In the genomic region with DNA sequence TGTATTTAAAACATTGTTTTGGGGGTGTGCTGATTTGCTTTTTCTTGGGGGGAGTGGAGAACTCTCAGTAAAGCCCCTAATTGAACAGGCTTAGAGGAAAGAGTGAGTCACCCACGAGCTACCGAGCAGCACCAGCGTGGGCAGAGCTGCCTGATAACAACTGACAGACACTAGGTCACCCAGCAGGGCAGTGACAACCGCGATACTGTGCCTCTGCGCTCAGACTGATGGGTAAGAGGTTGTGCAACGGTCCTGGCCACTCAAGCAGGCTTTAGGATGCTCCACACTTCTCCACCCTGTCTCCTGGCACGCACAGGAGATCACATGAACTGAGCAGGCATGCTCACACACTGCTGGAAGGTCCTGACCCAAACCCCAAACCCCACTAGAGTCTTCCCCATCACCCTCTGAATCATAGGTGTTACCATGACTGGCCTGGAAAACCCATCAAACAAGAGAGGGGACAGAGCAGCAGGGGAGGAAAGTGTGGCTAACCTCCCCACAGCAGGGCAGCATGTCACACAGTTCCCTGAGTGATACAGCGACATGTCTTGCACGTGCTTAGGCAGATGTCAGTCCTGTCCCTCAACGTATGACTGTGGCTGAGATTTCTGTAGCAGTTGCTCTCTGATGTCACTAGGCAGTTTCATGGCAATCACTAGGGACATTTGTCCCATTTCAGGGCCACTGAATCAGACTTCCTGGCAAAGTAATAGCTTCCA, we compare ENCODE assay signal across 16 mouse cellular contexts. TPM values are rescaled to one million over a fixed set of nuclear protein-coding genes. Genes with fewer than 3 reads are reported as not detected.
DNase-seq lines count a peak whose midpoint lies in the region; ATAC-seq and TF ChIP-seq lines count a peak whose summit lies in the region.
"Had no signal": no experiment of that assay in that cellular context is flagged by ENCODE, and none has a peak within 500 bp of the region (broad histone marks: within the 10 kb centered on the region; RNA-seq: fewer than 3 reads in every experiment).

No protein-coding gene starts in this region.

- no peak overlapping the region for H3K9ac ChIP-seq in liver, embryonic 12.5 days
- no peak overlapping the region for H3K9ac ChIP-seq in liver, embryonic 11.5 days (ENCODE audit: low read depth, low read length)
- no peak overlapping the region for H3K9ac ChIP-seq in MEL (ENCODE audit: control insufficient read depth, low read depth, low read length, poor library complexity, severe bottlenecking)
- H3K9ac ChIP-seq: neural tube, embryonic 13.5 days had no signal

- H3K79me2 ChIP-seq in MEL (ENCODE audit: control insufficient read depth, insufficient read depth, low read length, poor library complexity): no peaks in the 10 kb centered on the region
- no peaks in the 10 kb centered on the region for H3K79me2 ChIP-seq in myocyte (ENCODE audit: control insufficient read depth, insufficient read depth)

- no peaks in the 10 kb centered on the region for H3K36me3 ChIP-seq in liver, embryonic 12.5 days
- no peaks in the 10 kb centered on the region for H3K36me3 ChIP-seq in liver, embryonic 11.5 days (ENCODE audit: control insufficient read depth, insufficient read depth, low read length)
- H3K36me3 ChIP-seq in MEL (ENCODE audit: control insufficient read depth in 1 of 2, insufficient read depth in 2 of 2, low read length in 2 of 2) (no peaks in the 10 kb centered on the region), myocyte (ENCODE audit: control insufficient read depth, insufficient read depth) (no peaks in the 10 kb centered on the region)
- H3K36me3 ChIP-seq: neural tube, embryonic 13.5 days had no signal

- no peak for TF ChIP-seq RAD21 in MEL (IDR thresholded peaks at IDR 0.05; ENCODE audit: low read depth, low read length)

- H3ac ChIP-seq in myocyte (ENCODE audit: control insufficient read depth, insufficient read length): peak overlapping the region; percentile 38

- no peak for DNase-seq in liver, embryonic 11.5 days (ENCODE audit: low spot score)
- DNase-seq in MEL (ENCODE audit: low read depth, low spot score): peak; percentile 56
- peak; percentile 24 to 55 for DNase-seq in adrenal gland, postnatal 36 days
- no peak for DNase-seq in ovary, adult 18-20 months (ENCODE audit: low spot score)
- DNase-seq in kidney, postnatal 36 days: no peak
- DNase-seq: embryo, embryonic 11 days; kidney, adult 9 months; retina, postnatal 1 day; spleen, adult 18-20 months; thymus, postnatal 25 days had no signal

- TF ChIP-seq CTCF in MEL (IDR thresholded peaks at IDR 0.05 in 2 of 3, conservative IDR thresholded peaks at IDR 0.05 in 1 of 3; ENCODE audit: control insufficient read depth in 1 of 3, insufficient read depth in 1 of 3, low read depth in 2 of 3, low read length in 3 of 3, poor library complexity in 1 of 3, severe bottlenecking in 1 of 3): no peak

- H3K9me3 ChIP-seq in liver, embryonic 12.5 days (replicated peaks): no peaks in the 10 kb centered on the region
- no peaks in the 10 kb centered on the region for H3K9me3 ChIP-seq in liver, embryonic 11.5 days (ENCODE audit: control insufficient read depth, low read length)
- H3K9me3 ChIP-seq in MEL (replicated peaks; ENCODE audit: insufficient read depth, low read length): no peaks in the 10 kb centered on the region
- H3K9me3 ChIP-seq: neural tube, embryonic 13.5 days had no signal

- H3K27ac ChIP-seq in liver, embryonic 12.5 days: no peak overlapping the region
- no peak overlapping the region for H3K27ac ChIP-seq in liver, embryonic 11.5 days (ENCODE audit: low read depth, low read length)
- no peak overlapping the region for H3K27ac ChIP-seq in MEL (ENCODE audit: control insufficient read depth, low read depth, low read length)
- H3K27ac ChIP-seq: neural tube, embryonic 13.5 days had no signal

- ATAC-seq in liver, embryonic 12.5 days: peak; percentile 51; the same call in 1 of the 2 replicates
- ATAC-seq in liver, embryonic 11.5 days (replicated peaks; ENCODE audit: low FRiP score): no peak; the same call in 1 of the 2 replicates
- ATAC-seq: hindbrain, embryonic 16.5 days; midbrain, embryonic 16.5 days had no signal

- H3K4me3 ChIP-seq in liver, embryonic 12.5 days: no peak overlapping the region
- H3K4me3 ChIP-seq in liver, embryonic 11.5 days (ENCODE audit: low read depth, low read length): no peak overlapping the region
- H3K4me3 ChIP-seq in MEL (ENCODE audit: control insufficient read depth in 1 of 2, insufficient read depth in 1 of 2, low read depth in 2 of 2, low read length in 2 of 2) (no peak overlapping the region), myocyte (no peak overlapping the region)
- H3K4me3 ChIP-seq: neural tube, embryonic 13.5 days had no signal

- no peaks in the 10 kb centered on the region; the same call in 1 of the 2 replicates for H3K27me3 ChIP-seq in liver, embryonic 12.5 days (replicated peaks)
- H3K27me3 ChIP-seq in liver, embryonic 11.5 days (replicated peaks; ENCODE audit: control insufficient read depth, insufficient read depth, low read length): no peaks in the 10 kb centered on the region
- H3K27me3 ChIP-seq in MEL (ENCODE audit: control insufficient read depth in 1 of 2, insufficient read depth in 2 of 2, low read length in 2 of 2) (peaks cover 0 to 2% of the 10 kb centered on the region in 2 experiments; a peak in 1 of 4 replicates), myocyte (ENCODE audit: control insufficient read depth, insufficient read depth, insufficient read length) (no peaks in the 10 kb centered on the region)
- H3K27me3 ChIP-seq: neural tube, embryonic 13.5 days had no signal

- 26% methylated on average over 11 of the region's 11 CpGs for WGBS in liver, embryonic 12.5 days (ENCODE audit: insufficient replicate concordance)
- WGBS in liver, embryonic 11.5 days: 37% methylated on average over 11 of the region's 11 CpGs

- H3K4me2 ChIP-seq in liver, embryonic 12.5 days: no peak overlapping the region
- H3K4me2 ChIP-seq in liver, embryonic 11.5 days: no peak overlapping the region
- H3K4me2 ChIP-seq in myocyte (ENCODE audit: low read depth): peak overlapping the region; percentile 48
- H3K4me2 ChIP-seq: neural tube, embryonic 13.5 days had no signal

- TF ChIP-seq POLR2A in MEL (IDR thresholded peaks at IDR 0.05; ENCODE audit: control insufficient read depth in 1 of 2, insufficient read depth in 1 of 2, low read depth in 1 of 2, low read length in 2 of 2, poor library complexity in 1 of 2): no peak
- peak; percentile 30 for TF ChIP-seq POLR2A in myocyte (IDR thresholded peaks at IDR 0.05; ENCODE audit: insufficient read length, low read depth)

- peaks cover 20% of the 10 kb centered on the region for H3K4me1 ChIP-seq in liver, embryonic 12.5 days
- H3K4me1 ChIP-seq in liver, embryonic 11.5 days (replicated peaks; ENCODE audit: control insufficient read depth, insufficient read depth, low read length): 0 out of 2 replicates have a peak, but pooled peaks cover 1% of the 10 kb centered on the region
- H3K4me1 ChIP-seq in MEL (ENCODE audit: control insufficient read depth in 1 of 2, insufficient read depth in 2 of 2, low read length in 2 of 2): 0 out of 4 replicates have a peak, but pooled peaks cover 0 to 5% of the 10 kb centered on the region in 2 experiments
- H3K4me1 ChIP-seq: neural tube, embryonic 13.5 days had no signal

- peak in 1 of 2 experiments; percentile 42; a peak in 1 of 4 replicates for TF ChIP-seq EP300 in MEL (IDR thresholded peaks at IDR 0.05; ENCODE audit: low read depth in 1 of 2, low read length in 2 of 2)

TF ChIP-seq in MEL, 35 proteins besides CTCF, POLR2A, EP300 and RAD21:
- TF ChIP-seq ELF1 (IDR thresholded peaks at IDR 0.05; ENCODE audit: low read depth, low read length): no peak
- no peak for TF ChIP-seq USF2 (IDR thresholded peaks at IDR 0.05; ENCODE audit: borderline replicate concordance in 1 of 2, insufficient read depth in 1 of 2, low read depth in 1 of 2, low read length in 2 of 2)
- TF ChIP-seq ZMIZ1 (IDR thresholded peaks at IDR 0.05; ENCODE audit: low read depth, low read length): no peak
- no peak for TF ChIP-seq TCF12 (IDR thresholded peaks at IDR 0.05; ENCODE audit: low read depth, low read length)
- no peak for TF ChIP-seq MAX (IDR thresholded peaks at IDR 0.05; ENCODE audit: low read length)

TF ChIP-seq in myocyte, 11 proteins besides CTCF, POLR2A, EP300 and RAD21:
- peak in 2 of 3 experiments; percentile 41 to 71 for TF ChIP-seq MYOG (IDR thresholded peaks at IDR 0.05; ENCODE audit: control insufficient read depth in 1 of 3, insufficient read depth in 1 of 3, insufficient read length in 2 of 3, low read depth in 2 of 3)
- TF ChIP-seq TCF3 (IDR thresholded peaks at IDR 0.05; ENCODE audit: insufficient read length, low read depth): no peak
- TF ChIP-seq MYOD1 (IDR thresholded peaks at IDR 0.05; ENCODE audit: control insufficient read depth in 1 of 3, insufficient read length in 2 of 3, low read depth in 2 of 3): peak in 2 of 3 experiments; percentile 46 to 79
- TF ChIP-seq TCF12 (IDR thresholded peaks at IDR 0.05; ENCODE audit: insufficient read depth, poor library complexity, severe bottlenecking): no peak
- peak; percentile 17 for TF ChIP-seq POLR2AphosphoS2 (IDR thresholded peaks at IDR 0.05; ENCODE audit: insufficient read length, low read depth)
- TF ChIP-seq CEBPB (IDR thresholded peaks at IDR 0.05; ENCODE audit: insufficient read depth, poor library complexity, severe bottlenecking): peak; percentile 80; the same call in 1 of the 2 replicates

RNA-seq across cellular contexts. Expression of gene Hephl1, which starts 8.2 kb away (rescaled TPM):
- not detected in 2 replicates for polyA plus RNA-seq in liver, embryonic 12.5 days (2016; fragmentation: Nextera tagmentation; extraction: Ambion mirVana)
- not detected in 2 replicates for polyA plus RNA-seq in liver, embryonic 11.5 days (2014; fragmentation: Nextera tagmentation; extraction: Ambion mirVana)
- total RNA-seq in MEL (2012; rRNA removed): not detected in 2 replicates
- not detected for polyA plus RNA-seq in MEL (2012; ENCODE audit: insufficient read depth in 1 of 2, insufficient read length in 2 of 2, low read depth in 1 of 2, low replicate concordance in 2 of 2, missing spikeins in 1 of 2)
- total RNA-seq in adrenal gland, postnatal 36 days (2021): 1 to 10 TPM in 1 of 2 experiments, under 1 TPM in 1; 0.89 to 3.0 TPM
- 10.6 TPM for polyA plus RNA-seq in myocyte (2012; fragmentation: generic; extraction: Trizol)
- total RNA-seq: liver, adult 2 months had no signal
- polyA plus RNA-seq: hindbrain, embryonic 16.5 days; liver, adult 2 months; midbrain, embryonic 16.5 days; neural tube, embryonic 13.5 days had no signal

RNA-seq across cellular contexts. Expression of gene Panx1, which starts 58.5 kb away (rescaled TPM):
- polyA plus RNA-seq in liver, embryonic 12.5 days (2016; fragmentation: Nextera tagmentation; extraction: Ambion mirVana): 13.1 and 14.1 TPM in 2 replicates
- polyA plus RNA-seq in liver, embryonic 11.5 days (2014; fragmentation: Nextera tagmentation; extraction: Ambion mirVana): 24.0 and 24.8 TPM in 2 replicates
- 10.6 and 12.5 TPM in 2 replicates for total RNA-seq in MEL (2012; rRNA removed)
- polyA plus RNA-seq in MEL (2012; ENCODE audit: insufficient read depth in 1 of 2, insufficient read length in 2 of 2, low read depth in 1 of 2, low replicate concordance in 2 of 2, missing spikeins in 1 of 2) (10 to 100 TPM in 1 of 2 experiments, not detected in 1; 20.3 TPM), myocyte (2012; fragmentation: generic; extraction: Trizol) (54.7 TPM)
- total RNA-seq in adrenal gland, postnatal 36 days (2021): 1 to 10 TPM; 8.8 to 9.9 TPM

Comparison
In these comparisons a context has a peak if more than half of its experiments do, and no peak if none do; other contexts are left out.
1. DNase-seq: peak in MEL (single experiment) and adrenal gland, postnatal 36 days (2 of 2); none in liver, embryonic 11.5 days (single experiment), ovary, adult 18-20 months (single experiment) and kidney, postnatal 36 days (0 of 2).
2. RNA of gene Hephl1, which starts 8.2 kb away (polyA plus RNA-seq): 10.6 TPM in myocyte (single experiment); not detected in liver, embryonic 12.5 days, not detected in liver, embryonic 11.5 days and not detected in MEL; every median in the first group is over 10 times any median in the second.